Mouse (Mus musculus): ENCODE measurements around the gene Gga1.

Gga1 gene

GRCm38 (mm10) chr15:78876991-78877809 lies at the start of gene Gga1:
TSS of gene Gga1 (plus strand) at chr15:78877190.
- peak; percentile 96 for DNase-seq (ENCODE audit: extremely low spot score)

- no peak for DNase-seq (ENCODE audit: extremely low spot score)
Observed at GRCm38 (mm10) chr15:78828315-78828714, 48.7 kb upstream of the Gga1 start.

GRCm38 (mm10) chr15:78829636-78830035 lies 47.4 kb upstream of the Gga1 start:
- no peak for DNase-seq (ENCODE audit: extremely low spot score)

- DNase-seq (ENCODE audit: extremely low spot score) = no peak
Observed at GRCm38 (mm10) chr15:78830742-78831719, 46.0 kb upstream of the Gga1 start.

- no peak for DNase-seq (ENCODE audit: extremely low spot score)
Observed at GRCm38 (mm10) chr15:78831720-78832657, 45.0 kb upstream of the Gga1 start.

- no peak for DNase-seq (ENCODE audit: extremely low spot score)
Observed at GRCm38 (mm10) chr15:78832701-78833123, 44.3 kb upstream of the Gga1 start.

GRCm38 (mm10) chr15:78833582-78833981 lies 43.4 kb upstream of the Gga1 start:
- no peak for DNase-seq (ENCODE audit: extremely low spot score)

GRCm38 (mm10) chr15:78834233-78835005 lies 42.6 kb upstream of the Gga1 start:
- no peak for DNase-seq (ENCODE audit: extremely low spot score)

GRCm38 (mm10) chr15:78835200-78836085 lies 41.5 kb upstream of the Gga1 start:
- DNase-seq (ENCODE audit: extremely low spot score) = peak; percentile 65

GRCm38 (mm10) chr15:78836086-78836621 lies 40.8 kb upstream of the Gga1 start:
- peak; percentile 65 for DNase-seq (ENCODE audit: extremely low spot score)

GRCm38 (mm10) chr15:78839744-78840143 lies 37.2 kb upstream of the Gga1 start:
- no peak for DNase-seq (ENCODE audit: extremely low spot score)

- no peak for DNase-seq (ENCODE audit: extremely low spot score)
Observed at GRCm38 (mm10) chr15:78840241-78840640, 36.7 kb upstream of the Gga1 start.

- no peak for DNase-seq (ENCODE audit: extremely low spot score)
Observed at GRCm38 (mm10) chr15:78840751-78841150, 36.2 kb upstream of the Gga1 start.

- no peak for DNase-seq (ENCODE audit: extremely low spot score)
Observed at GRCm38 (mm10) chr15:78841161-78841790, 35.7 kb upstream of the Gga1 start.

GRCm38 (mm10) chr15:78842371-78843163 lies 34.4 kb upstream of the Gga1 start, which contains the start of gene Cdc42ep1:
TSS of gene Cdc42ep1 (plus strand) at chr15:78842624.
- DNase-seq (ENCODE audit: extremely low spot score) = peak; percentile 75

- DNase-seq (ENCODE audit: extremely low spot score) = no peak
Observed at GRCm38 (mm10) chr15:78843581-78844469, 33.2 kb upstream of the Gga1 start.

GRCm38 (mm10) chr15:78844791-78845190 lies 32.2 kb upstream of the Gga1 start:
- no peak for DNase-seq (ENCODE audit: extremely low spot score)

Data from embryo, embryonic 9.5 days (tissue).